Mouse (Mus musculus): ENCODE results near the gene Sbk1. TPM values are rescaled to one million over a fixed set of nuclear protein-coding genes. Genes with fewer than 3 reads are reported as not detected.
A peak's percentile ranks its signal among the peaks of the same experiment; 100 is the strongest.

Sbk1 gene
- polyA plus RNA-seq, 1 experiment from 2014 or later: 1.5 TPM

GRCm38 (mm10) chr7:126240814-126241360 lies 31.5 kb upstream of the Sbk1 start:
- H3K9ac ChIP-seq (ENCODE audit: low read depth, low read length): no peak overlapping the region
- no peak overlapping the region for H3K4me3 ChIP-seq (ENCODE audit: low read depth, low read length)
- H3K27ac ChIP-seq (ENCODE audit: low read length): no peak overlapping the region
- no peaks in the 10 kb centered on the region for H3K9me3 ChIP-seq (replicated peaks; ENCODE audit: control insufficient read depth, low read length)
- 39% methylated on average over 14 of the region's 14 CpGs for WGBS (ENCODE audit: insufficient replicate concordance)
- no peak overlapping the region for H3K4me2 ChIP-seq (ENCODE audit: low read depth, low read length)
- H3K4me1 ChIP-seq (ENCODE audit: control insufficient read depth, low read depth, low read length): peaks cover 2% of the 10 kb centered on the region; the same call in 1 of the 2 replicates
- ATAC-seq (ENCODE audit: low read depth): peak; percentile 54
- no peaks in the 10 kb centered on the region for H3K27me3 ChIP-seq (ENCODE audit: control insufficient read depth, insufficient read depth, low read depth, low read length)
- no peaks in the 10 kb centered on the region for H3K36me3 ChIP-seq (ENCODE audit: control insufficient read depth, insufficient read depth)

GRCm38 (mm10) chr7:126244168-126244750 lies 28.2 kb upstream of the Sbk1 start:
- no peak overlapping the region for H3K9ac ChIP-seq (ENCODE audit: low read depth, low read length)
- H3K27me3 ChIP-seq (ENCODE audit: control insufficient read depth, insufficient read depth, low read depth, low read length): no peaks in the 10 kb centered on the region
- no peaks in the 10 kb centered on the region for H3K9me3 ChIP-seq (replicated peaks; ENCODE audit: control insufficient read depth, low read length)
- ATAC-seq (ENCODE audit: low read depth): no peak
- H3K4me3 ChIP-seq (ENCODE audit: low read depth, low read length): no peak overlapping the region
- H3K36me3 ChIP-seq (ENCODE audit: control insufficient read depth, insufficient read depth): no peaks in the 10 kb centered on the region
- H3K4me1 ChIP-seq (ENCODE audit: control insufficient read depth, low read depth, low read length): no peaks in the 10 kb centered on the region
- 30% methylated on average over 6 of the region's 6 CpGs for WGBS (ENCODE audit: insufficient replicate concordance)
- no peak overlapping the region for H3K4me2 ChIP-seq (ENCODE audit: low read depth, low read length)
- no peak overlapping the region for H3K27ac ChIP-seq (ENCODE audit: low read length)

- WGBS (ENCODE audit: insufficient replicate concordance): 12% methylated on average over 6 of the region's 6 CpGs
- Histone ChIP-seq H3K27me3 (ENCODE audit: control insufficient read depth, insufficient read depth, low read depth, low read length) (no peaks in the 10 kb centered on the region), H3K9me3 (replicated peaks; ENCODE audit: control insufficient read depth, low read length) (no peaks in the 10 kb centered on the region), H3K36me3 (ENCODE audit: control insufficient read depth, insufficient read depth) (no peaks in the 10 kb centered on the region), H3K4me2 (ENCODE audit: low read depth, low read length) (no peak overlapping the region), H3K4me3 (ENCODE audit: low read depth, low read length) (no peak overlapping the region), H3K9ac (ENCODE audit: low read depth, low read length) (no peak overlapping the region), H3K27ac (ENCODE audit: low read length) (no peak overlapping the region), H3K4me1 (ENCODE audit: control insufficient read depth, low read depth, low read length) (no peaks in the 10 kb centered on the region)
- no peak for ATAC-seq (ENCODE audit: low read depth)
Observed at GRCm38 (mm10) chr7:126248088-126248487, 24.3 kb upstream of the Sbk1 start.

GRCm38 (mm10) chr7:126248641-126249141 lies 23.7 kb upstream of the Sbk1 start:
- H3K27ac ChIP-seq (ENCODE audit: low read length): no peak overlapping the region
- WGBS (ENCODE audit: insufficient replicate concordance): 50% methylated on average over 17 of the region's 17 CpGs
- no peak overlapping the region for H3K4me3 ChIP-seq (ENCODE audit: low read depth, low read length)
- H3K9me3 ChIP-seq (replicated peaks; ENCODE audit: control insufficient read depth, low read length): no peaks in the 10 kb centered on the region
- H3K4me1 ChIP-seq (ENCODE audit: control insufficient read depth, low read depth, low read length): no peaks in the 10 kb centered on the region
- no peaks in the 10 kb centered on the region for H3K36me3 ChIP-seq (ENCODE audit: control insufficient read depth, insufficient read depth)
- ATAC-seq (ENCODE audit: low read depth): no peak
- H3K4me2 ChIP-seq (ENCODE audit: low read depth, low read length): no peak overlapping the region
- no peak overlapping the region for H3K9ac ChIP-seq (ENCODE audit: low read depth, low read length)
- no peaks in the 10 kb centered on the region for H3K27me3 ChIP-seq (ENCODE audit: control insufficient read depth, insufficient read depth, low read depth, low read length)

- ATAC-seq (ENCODE audit: low read depth): no peak
- Histone ChIP-seq H3K4me1 (ENCODE audit: control insufficient read depth, low read depth, low read length) (no peaks in the 10 kb centered on the region), H3K9ac (ENCODE audit: low read depth, low read length) (no peak overlapping the region), H3K9me3 (replicated peaks; ENCODE audit: control insufficient read depth, low read length) (no peaks in the 10 kb centered on the region), H3K27ac (ENCODE audit: low read length) (no peak overlapping the region), H3K4me2 (ENCODE audit: low read depth, low read length) (no peak overlapping the region), H3K4me3 (ENCODE audit: low read depth, low read length) (no peak overlapping the region), H3K27me3 (ENCODE audit: control insufficient read depth, insufficient read depth, low read depth, low read length) (no peaks in the 10 kb centered on the region), H3K36me3 (ENCODE audit: control insufficient read depth, insufficient read depth) (no peaks in the 10 kb centered on the region)
- 53% methylated on average over 5 of the region's 5 CpGs for WGBS (ENCODE audit: insufficient replicate concordance)
Observed at GRCm38 (mm10) chr7:126249146-126249545, 23.3 kb upstream of the Sbk1 start.

GRCm38 (mm10) chr7:126249986-126250385 lies 22.4 kb upstream of the Sbk1 start:
- no peaks in the 10 kb centered on the region for H3K9me3 ChIP-seq (replicated peaks; ENCODE audit: control insufficient read depth, low read length)
- no peaks in the 10 kb centered on the region for H3K36me3 ChIP-seq (ENCODE audit: control insufficient read depth, insufficient read depth)
- H3K4me3 ChIP-seq (ENCODE audit: low read depth, low read length): no peak overlapping the region
- ATAC-seq (ENCODE audit: low read depth): no peak
- H3K27me3 ChIP-seq (ENCODE audit: control insufficient read depth, insufficient read depth, low read depth, low read length): no peaks in the 10 kb centered on the region
- no peak overlapping the region for H3K4me2 ChIP-seq (ENCODE audit: low read depth, low read length)
- no peak overlapping the region for H3K9ac ChIP-seq (ENCODE audit: low read depth, low read length)
- WGBS (ENCODE audit: insufficient replicate concordance): 58% methylated on average over 3 of the region's 3 CpGs
- no peak overlapping the region for H3K27ac ChIP-seq (ENCODE audit: low read length)
- H3K4me1 ChIP-seq (ENCODE audit: control insufficient read depth, low read depth, low read length): no peaks in the 10 kb centered on the region

- Histone ChIP-seq H3K27ac (ENCODE audit: low read length) (no peak overlapping the region), H3K4me2 (ENCODE audit: low read depth, low read length) (no peak overlapping the region), H3K4me3 (ENCODE audit: low read depth, low read length) (no peak overlapping the region), H3K9ac (ENCODE audit: low read depth, low read length) (no peak overlapping the region), H3K27me3 (ENCODE audit: control insufficient read depth, insufficient read depth, low read depth, low read length) (no peaks in the 10 kb centered on the region), H3K4me1 (ENCODE audit: control insufficient read depth, low read depth, low read length) (no peaks in the 10 kb centered on the region), H3K9me3 (replicated peaks; ENCODE audit: control insufficient read depth, low read length) (no peaks in the 10 kb centered on the region), H3K36me3 (ENCODE audit: control insufficient read depth, insufficient read depth) (no peaks in the 10 kb centered on the region)
- ATAC-seq (ENCODE audit: low read depth): no peak
- 65% methylated on average over 7 of the region's 7 CpGs for WGBS (ENCODE audit: insufficient replicate concordance)
Observed at GRCm38 (mm10) chr7:126250481-126250880, 21.9 kb upstream of the Sbk1 start.

GRCm38 (mm10) chr7:126251698-126252097 lies 20.7 kb upstream of the Sbk1 start:
- no peaks in the 10 kb centered on the region for H3K4me1 ChIP-seq (ENCODE audit: control insufficient read depth, low read depth, low read length)
- H3K9ac ChIP-seq (ENCODE audit: low read depth, low read length): no peak overlapping the region
- ATAC-seq (ENCODE audit: low read depth): no peak
- H3K27me3 ChIP-seq (ENCODE audit: control insufficient read depth, insufficient read depth, low read depth, low read length): no peaks in the 10 kb centered on the region
- no peaks in the 10 kb centered on the region for H3K9me3 ChIP-seq (replicated peaks; ENCODE audit: control insufficient read depth, low read length)
- WGBS (ENCODE audit: insufficient replicate concordance): 58% methylated on average over 3 of the region's 3 CpGs
- H3K4me2 ChIP-seq (ENCODE audit: low read depth, low read length): no peak overlapping the region
- H3K4me3 ChIP-seq (ENCODE audit: low read depth, low read length): no peak overlapping the region
- no peak overlapping the region for H3K27ac ChIP-seq (ENCODE audit: low read length)
- no peaks in the 10 kb centered on the region for H3K36me3 ChIP-seq (ENCODE audit: control insufficient read depth, insufficient read depth)

- H3K27ac ChIP-seq (ENCODE audit: low read length): no peak overlapping the region
- H3K4me1 ChIP-seq (ENCODE audit: control insufficient read depth, low read depth, low read length): no peaks in the 10 kb centered on the region
- ATAC-seq (ENCODE audit: low read depth): no peak
- no peaks in the 10 kb centered on the region for H3K27me3 ChIP-seq (ENCODE audit: control insufficient read depth, insufficient read depth, low read depth, low read length)
- H3K9ac ChIP-seq (ENCODE audit: low read depth, low read length): no peak overlapping the region
- H3K36me3 ChIP-seq (ENCODE audit: control insufficient read depth, insufficient read depth): no peaks in the 10 kb centered on the region
- H3K4me3 ChIP-seq (ENCODE audit: low read depth, low read length): no peak overlapping the region
- H3K9me3 ChIP-seq (replicated peaks; ENCODE audit: control insufficient read depth, low read length): no peaks in the 10 kb centered on the region
- H3K4me2 ChIP-seq (ENCODE audit: low read depth, low read length): no peak overlapping the region
- 62% methylated on average over 5 of the region's 5 CpGs for WGBS (ENCODE audit: insufficient replicate concordance)
Observed at GRCm38 (mm10) chr7:126252230-126252629, 20.2 kb upstream of the Sbk1 start.

Data from liver, embryonic 16.5 days (tissue).